10 mouse cellular contexts compared by ENCODE assay signal in genomic region chr8:92847299-92847698, GRCm38 (mm10). TPM values are rescaled to one million over a fixed set of nuclear protein-coding genes. Genes with fewer than 3 reads are reported as not detected.
DNase-seq lines count a peak whose midpoint lies in the region; ATAC-seq lines count a peak whose summit lies in the region.
"Had no signal": no experiment of that assay in that cellular context is flagged by ENCODE, and none has a peak within 500 bp of the region (broad histone marks: within the 10 kb centered on the region; RNA-seq: fewer than 3 reads in every experiment).

No protein-coding gene starts in this region.

- H3K9me3 ChIP-seq in limb, embryonic 12.5 days = no peaks in the 10 kb centered on the region
- H3K9me3 ChIP-seq in limb, embryonic 10.5 days (replicated peaks) = no peaks in the 10 kb centered on the region
- H3K9me3 ChIP-seq in embryonic facial prominence, embryonic 14.5 days (ENCODE audit: control insufficient read depth, low read length) = no peaks in the 10 kb centered on the region
- no peaks in the 10 kb centered on the region for H3K9me3 ChIP-seq in midbrain, embryonic 13.5 days

- no peak overlapping the region for H3K4me3 ChIP-seq in limb, embryonic 12.5 days (replicated peaks)
- no peak overlapping the region for H3K4me3 ChIP-seq in limb, embryonic 10.5 days
- H3K4me3 ChIP-seq in embryonic facial prominence, embryonic 14.5 days (ENCODE audit: low read depth, low read length) = no peak overlapping the region
- no peak overlapping the region for H3K4me3 ChIP-seq in midbrain, embryonic 13.5 days (replicated peaks)

- WGBS in limb, embryonic 12.5 days = 72% methylated on average over 9 of the region's 9 CpGs
- WGBS in limb, embryonic 10.5 days = 71% methylated on average over 9 of the region's 9 CpGs
- WGBS in embryonic facial prominence, embryonic 14.5 days = 34% methylated on average over 9 of the region's 9 CpGs
- 56% methylated on average over 9 of the region's 9 CpGs for WGBS in midbrain, embryonic 13.5 days

- no peak overlapping the region for H3K9ac ChIP-seq in limb, embryonic 12.5 days (replicated peaks)
- H3K9ac ChIP-seq in embryonic facial prominence, embryonic 14.5 days (ENCODE audit: low read depth, low read length) = no peak overlapping the region
- H3K9ac ChIP-seq in midbrain, embryonic 13.5 days (replicated peaks) = no peak overlapping the region

- H3K27me3 ChIP-seq in limb, embryonic 12.5 days = no peaks in the 10 kb centered on the region
- no peaks in the 10 kb centered on the region for H3K27me3 ChIP-seq in limb, embryonic 10.5 days (ENCODE audit: low read depth, poor library complexity, severe bottlenecking)
- no peaks in the 10 kb centered on the region for H3K27me3 ChIP-seq in embryonic facial prominence, embryonic 14.5 days (replicated peaks; ENCODE audit: control insufficient read depth, insufficient read depth, low read length)
- H3K27me3 ChIP-seq in midbrain, embryonic 13.5 days = no peaks in the 10 kb centered on the region

- H3K27ac ChIP-seq in limb, embryonic 12.5 days = peak overlapping the region; percentile 62; the same call in 1 of the 2 replicates
- H3K27ac ChIP-seq in limb, embryonic 10.5 days = no peak overlapping the region
- peak overlapping the region; percentile 46 for H3K27ac ChIP-seq in embryonic facial prominence, embryonic 14.5 days (replicated peaks; ENCODE audit: low read depth, low read length)
- peak overlapping the region; percentile 48; the same call in 1 of the 2 replicates for H3K27ac ChIP-seq in midbrain, embryonic 13.5 days

- H3K36me3 ChIP-seq in limb, embryonic 12.5 days = peaks cover 100% of the 10 kb centered on the region
- H3K36me3 ChIP-seq in limb, embryonic 10.5 days = peaks cover 100% of the 10 kb centered on the region
- H3K36me3 ChIP-seq in embryonic facial prominence, embryonic 14.5 days (ENCODE audit: control insufficient read depth, insufficient read depth, low read length) = peaks cover 84% of the 10 kb centered on the region
- no peaks in the 10 kb centered on the region for H3K36me3 ChIP-seq in midbrain, embryonic 13.5 days
- H3K36me3 ChIP-seq: G1E had no signal

- ATAC-seq in limb, embryonic 12.5 days (ENCODE audit: insufficient number of reproducible peaks, insufficient read depth, low FRiP score, low TSS enrichment, low read depth) = no peak
- peak; percentile 23 for ATAC-seq in embryonic facial prominence, embryonic 14.5 days (ENCODE audit: low read depth)
- ATAC-seq in midbrain, embryonic 13.5 days = peak; percentile 55

- peaks cover 24% of the 10 kb centered on the region for H3K4me1 ChIP-seq in limb, embryonic 12.5 days (replicated peaks)
- H3K4me1 ChIP-seq in limb, embryonic 10.5 days = 0 out of 2 replicates have a peak, but pooled peaks cover 4% of the 10 kb centered on the region
- H3K4me1 ChIP-seq in embryonic facial prominence, embryonic 14.5 days (ENCODE audit: control insufficient read depth, insufficient read depth, low read length) = peaks cover 26% of the 10 kb centered on the region
- peaks cover 24% of the 10 kb centered on the region for H3K4me1 ChIP-seq in midbrain, embryonic 13.5 days (replicated peaks)

- H3K4me2 ChIP-seq in limb, embryonic 12.5 days = no peak overlapping the region
- H3K4me2 ChIP-seq in embryonic facial prominence, embryonic 14.5 days (ENCODE audit: low read depth, low read length) = no peak overlapping the region
- H3K4me2 ChIP-seq in midbrain, embryonic 13.5 days (replicated peaks) = no peak overlapping the region

- DNase-seq in limb, embryonic 10.5 days (ENCODE audit: low spot score) = no peak
- DNase-seq in embryonic facial prominence, embryonic 14.5 days (ENCODE audit: low spot score) = peak; percentile 76
- DNase-seq in kidney, adult 9 months = peak; percentile 7
- DNase-seq in cerebellum, postnatal 25 days = no peak
- no peak for DNase-seq in testis, postnatal 14 days (ENCODE audit: low spot score)
- DNase-seq in thymus, postnatal 0 days (ENCODE audit: low spot score) = no peak

RNA-seq across cellular contexts. Expression of gene Lpcat2, which starts 7.8 kb away (rescaled TPM):
- polyA plus RNA-seq in limb, embryonic 12.5 days (2016; fragmentation: Nextera tagmentation; extraction: Ambion mirVana) = 10.5 and 11.0 TPM in 2 replicates
- 6.0 and 7.8 TPM in 2 replicates for polyA plus RNA-seq in limb, embryonic 10.5 days (2016; fragmentation: Nextera tagmentation; extraction: Ambion mirVana)
- 10.2 and 14.1 TPM in 2 replicates for polyA plus RNA-seq in embryonic facial prominence, embryonic 14.5 days (2014; fragmentation: Nextera tagmentation; extraction: Ambion mirVana)
- polyA plus RNA-seq in midbrain, embryonic 13.5 days (2015; fragmentation: Nextera tagmentation; extraction: Ambion mirVana) = 3.8 and 5.4 TPM in 2 replicates
- polyA plus RNA-seq in thymus, postnatal 0 days (2015; fragmentation: Nextera tagmentation; extraction: Ambion mirVana) = 20.2 and 25.5 TPM in 2 replicates
- polyA plus RNA-seq: G1E had no signal

RNA-seq across cellular contexts. Expression of gene Mmp2, which starts 20.2 kb away (rescaled TPM):
- polyA plus RNA-seq in limb, embryonic 12.5 days (2016; fragmentation: Nextera tagmentation; extraction: Ambion mirVana) = 211 and 218 TPM in 2 replicates
- 220 and 238 TPM in 2 replicates for polyA plus RNA-seq in limb, embryonic 10.5 days (2016; fragmentation: Nextera tagmentation; extraction: Ambion mirVana)
- 330 and 352 TPM in 2 replicates for polyA plus RNA-seq in embryonic facial prominence, embryonic 14.5 days (2014; fragmentation: Nextera tagmentation; extraction: Ambion mirVana)
- polyA plus RNA-seq in midbrain, embryonic 13.5 days (2015; fragmentation: Nextera tagmentation; extraction: Ambion mirVana) = 17.1 and 18.1 TPM in 2 replicates
- polyA plus RNA-seq in thymus, postnatal 0 days (2015; fragmentation: Nextera tagmentation; extraction: Ambion mirVana) = 49.5 and 52.9 TPM in 2 replicates
- polyA plus RNA-seq: G1E had no signal

RNA-seq across cellular contexts. Expression of gene Capns2, which starts 53.9 kb away (rescaled TPM):
- 0.86 and 1.2 TPM in 2 replicates for polyA plus RNA-seq in limb, embryonic 12.5 days (2016; fragmentation: Nextera tagmentation; extraction: Ambion mirVana)
- polyA plus RNA-seq in limb, embryonic 10.5 days (2016; fragmentation: Nextera tagmentation; extraction: Ambion mirVana) = 0.43 and 0.49 TPM in 2 replicates
- 17.6 and 17.9 TPM in 2 replicates for polyA plus RNA-seq in embryonic facial prominence, embryonic 14.5 days (2014; fragmentation: Nextera tagmentation; extraction: Ambion mirVana)
- 0.22 and 0.34 TPM in 2 replicates for polyA plus RNA-seq in midbrain, embryonic 13.5 days (2015; fragmentation: Nextera tagmentation; extraction: Ambion mirVana)
- polyA plus RNA-seq in thymus, postnatal 0 days (2015; fragmentation: Nextera tagmentation; extraction: Ambion mirVana) = 0.13 and 0.27 TPM in 2 replicates
- polyA plus RNA-seq: G1E; small intestine, adult 2 months had no signal

Comparison
In these comparisons a context has a peak if more than half of its experiments do, and no peak if none do; other contexts are left out.
1. DNase-seq: peak in embryonic facial prominence, embryonic 14.5 days (single experiment) and kidney, adult 9 months (single experiment); none in limb, embryonic 10.5 days (single experiment), cerebellum, postnatal 25 days (0 of 2), testis, postnatal 14 days (single experiment) and thymus, postnatal 0 days (single experiment).